Mouse (Mus musculus) hindbrain, embryonic 15.5 days (tissue): ENCODE results near the gene Tmem26. TPM values are rescaled to one million over a fixed set of nuclear protein-coding genes. Genes with fewer than 3 reads are reported as not detected.
"Not testable (repeated sequence)": the region's sequence is repeated elsewhere in the genome, so short reads cannot be mapped to it uniquely, and the experiment has no call there.

Source experiments
- ATAC-seq: fragments of 200-750 bp; cut with Nextera tagmentation; 2 replicates; pipeline ENCODE4 v1.8.0; 2017; ENCODE audit warnings: low read depth, moderate number of reproducible peaks, moderate TSS enrichment; ENCODE audit not compliant: low FRiP score
- H3K27ac ChIP-seq: fragments of 300-500 bp; sonication (generic); replicated peaks from 2 replicates; pipeline ENCODE4 v1.5.1; 2015; ENCODE audit warnings: mild to moderate bottlenecking, inconsistent platforms
- H3K27me3 ChIP-seq: fragments of 300-500 bp; sonication (generic); 2 replicates; pipeline ENCODE4 v1.6.1; 2015; ENCODE audit warnings: control low read depth, inconsistent platforms
- H3K36me3 ChIP-seq: fragments of 300-500 bp; sonication (generic); 2 replicates; pipeline ENCODE4 v1.6.1; 2015; ENCODE audit warnings: control low read depth, inconsistent platforms
- H3K4me1 ChIP-seq: fragments of 300-500 bp; sonication (generic); replicated peaks from 2 replicates; pipeline ENCODE4 v1.6.1; 2015; ENCODE audit warnings: control low read depth, inconsistent platforms
- H3K4me2 ChIP-seq: fragments of 300-500 bp; sonication (generic); 2 replicates; pipeline ENCODE4 v1.6.1; 2015; ENCODE audit warnings: moderate library complexity, mild to moderate bottlenecking, inconsistent platforms
- H3K4me3 ChIP-seq: fragments of 300-500 bp; sonication (generic); 2 replicates; pipeline ENCODE4 v1.5.1; 2015; ENCODE audit warnings: mild to moderate bottlenecking, inconsistent platforms
- H3K9ac ChIP-seq: fragments of 300-500 bp; sonication (generic); 2 replicates; pipeline ENCODE4 v1.6.1; 2015; ENCODE audit warnings: inconsistent platforms
- H3K9me3 ChIP-seq: fragments of 300-500 bp; sonication (generic); 2 replicates; pipeline ENCODE4 v1.6.1; 2016; ENCODE audit warnings: control low read depth, inconsistent platforms
- WGBS: fragments of 180-500 bp; shearing (Covaris S2); methylation state at CpG from one replicate; pipeline ENCODE4 v1.1.7; 2015; 5-methylcytosine and 5-hydroxymethylcytosine counted together
- polyA plus RNA-seq: library from polyadenylated mRNA; unstranded; fragments of >200 nt; fragmentation: Nextera tagmentation; extraction: Ambion mirVana; gene quantifications from 2 replicates; pipeline ENCODE4 v1.2.1, GENCODE M21; 2015

Tmem26 gene
- polyA plus RNA-seq, 1 experiment from 2014 or later: 7.4 TPM

GRCm38 (mm10) chr10:68715396-68715795 is 8.1 kb upstream of the Tmem26 start:
- no peak overlapping the region for H3K9ac ChIP-seq
- 87% methylated on average over 3 of the region's 3 CpGs for WGBS
- H3K4me3 ChIP-seq: no peak overlapping the region
- H3K36me3 ChIP-seq: no peaks in the 10 kb centered on the region
- no peak for ATAC-seq
- no peaks in the 10 kb centered on the region for H3K27me3 ChIP-seq
- H3K4me1 ChIP-seq: no peaks in the 10 kb centered on the region
- no peak overlapping the region for H3K4me2 ChIP-seq
- no peak overlapping the region for H3K27ac ChIP-seq
- H3K9me3 ChIP-seq: no peaks in the 10 kb centered on the region

DNA sequence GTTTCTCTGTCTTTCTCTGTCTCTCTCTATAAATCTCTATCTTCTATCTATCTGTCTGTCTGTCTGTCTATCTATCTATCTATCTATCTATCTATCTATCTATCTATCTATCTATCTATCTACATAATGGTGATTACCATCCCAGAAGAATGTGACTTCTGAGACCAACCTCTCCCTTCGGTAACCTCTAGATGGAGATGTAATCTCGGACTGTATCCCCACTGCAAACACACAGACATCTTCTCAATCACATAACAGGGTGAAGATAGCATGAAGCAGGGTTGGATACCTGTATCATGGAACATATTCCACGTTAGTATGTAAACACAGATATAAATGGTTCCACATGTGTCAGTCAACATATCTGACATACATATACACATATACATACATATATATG is 5.1 kb upstream of the Tmem26 start:
- Histone ChIP-seq H3K27me3 (peaks cover 3% of the 10 kb centered on the region; the same call in 1 of the 2 replicates), H3K4me1 (peaks cover 3% of the 10 kb centered on the region), H3K4me3 (no peak overlapping the region), H3K9me3 (no peaks in the 10 kb centered on the region), H3K27ac (no peak overlapping the region), H3K9ac (no peak overlapping the region), H3K36me3 (no peaks in the 10 kb centered on the region), H3K4me2 (no peak overlapping the region)
- 81% methylated on average over 3 of the region's 3 CpGs for WGBS
- no peak for ATAC-seq

GRCm38 (mm10) chr10:68720887-68721400 is 2.5 kb upstream of the Tmem26 start:
- WGBS: 66% methylated on average over 5 of the region's 5 CpGs
- Histone ChIP-seq H3K4me1 (peaks cover 19% of the 10 kb centered on the region), H3K4me3 (no peak overlapping the region), H3K27me3 (peaks cover 3% of the 10 kb centered on the region; the same call in 1 of the 2 replicates), H3K9me3 (no peaks in the 10 kb centered on the region), H3K4me2 (no peak overlapping the region), H3K9ac (no peak overlapping the region), H3K27ac (no peak overlapping the region), H3K36me3 (no peaks in the 10 kb centered on the region)
- ATAC-seq: no peak

DNA sequence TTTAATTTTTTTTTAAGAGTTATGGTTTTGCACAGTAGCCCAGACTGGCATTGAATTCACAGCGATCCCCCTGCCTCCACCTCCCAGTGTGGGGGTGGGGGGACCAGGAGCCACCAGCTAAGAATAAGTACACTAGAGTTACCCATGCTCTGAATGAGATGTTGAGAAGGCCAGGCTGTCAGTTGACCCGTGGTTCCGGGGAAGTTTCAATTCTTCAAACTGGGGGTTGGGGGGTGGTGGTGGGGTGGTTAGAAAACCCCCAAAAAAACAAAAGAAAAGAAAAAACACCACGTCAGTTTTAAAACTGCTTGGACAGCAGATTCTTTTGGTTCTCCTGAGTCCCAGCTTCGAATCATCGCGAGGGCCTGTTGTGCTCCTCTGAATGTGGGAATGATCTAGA is 431 bp upstream of the Tmem26 start:
- Histone ChIP-seq H3K9me3 (no peaks in the 10 kb centered on the region), H3K9ac (no peak overlapping the region), H3K4me1 (peaks cover 19% of the 10 kb centered on the region), H3K27me3 (peaks cover 3% of the 10 kb centered on the region; the same call in 1 of the 2 replicates), H3K4me2 (peak overlapping the region; percentile 88), H3K36me3 (no peaks in the 10 kb centered on the region), H3K4me3 (no peak overlapping the region), H3K27ac (no peak overlapping the region)
- no peak for ATAC-seq
- WGBS: 38% methylated on average over 7 of the region's 7 CpGs

GRCm38 (mm10) chr10:68724361-68724720 is 895 bp downstream of the Tmem26 start:
- H3K4me3 ChIP-seq: peak overlapping the region; percentile 47
- no peaks in the 10 kb centered on the region for H3K9me3 ChIP-seq
- H3K9ac ChIP-seq: peak overlapping the region; percentile 43
- no peak overlapping the region for H3K27ac ChIP-seq
- WGBS: under 1% methylated on average over 11 of the region's 11 CpGs
- H3K36me3 ChIP-seq: no peaks in the 10 kb centered on the region
- ATAC-seq: 0 out of 2 replicates have a peak, but pooled peaks have one; percentile 48
- H3K4me1 ChIP-seq: peaks cover 19% of the 10 kb centered on the region
- peak overlapping the region; percentile 88 for H3K4me2 ChIP-seq
- H3K27me3 ChIP-seq: peaks cover 3% of the 10 kb centered on the region; the same call in 1 of the 2 replicates

DNA sequence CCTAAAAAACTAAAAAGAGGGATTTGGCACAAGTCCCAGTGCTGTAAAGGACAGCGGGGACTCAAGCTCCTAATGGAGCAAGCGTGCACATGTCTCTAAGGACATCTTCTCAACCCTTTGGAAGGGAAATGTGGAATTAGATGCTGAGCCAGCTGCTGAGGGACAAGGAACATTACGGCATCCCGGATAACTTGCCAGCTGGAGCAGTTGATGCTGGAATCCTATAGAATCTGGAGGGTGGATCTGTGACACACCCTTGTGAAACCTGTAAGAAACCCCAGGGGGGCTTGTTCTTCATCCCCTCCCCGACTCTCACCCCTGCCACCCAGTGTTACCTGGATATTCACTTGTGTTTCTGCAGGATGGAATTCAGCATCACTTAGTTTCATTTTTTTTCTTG is 4.0 kb downstream of the Tmem26 start:
- no peaks in the 10 kb centered on the region for H3K9me3 ChIP-seq
- no peak overlapping the region for H3K4me3 ChIP-seq
- no peak overlapping the region for H3K4me2 ChIP-seq
- H3K36me3 ChIP-seq: no peaks in the 10 kb centered on the region
- ATAC-seq: no peak
- H3K27me3 ChIP-seq: peaks cover 3% of the 10 kb centered on the region; the same call in 1 of the 2 replicates
- H3K27ac ChIP-seq: no peak overlapping the region
- 73% methylated on average over 5 of the region's 5 CpGs for WGBS
- no peak overlapping the region for H3K9ac ChIP-seq
- H3K4me1 ChIP-seq: peaks cover 19% of the 10 kb centered on the region

DNA sequence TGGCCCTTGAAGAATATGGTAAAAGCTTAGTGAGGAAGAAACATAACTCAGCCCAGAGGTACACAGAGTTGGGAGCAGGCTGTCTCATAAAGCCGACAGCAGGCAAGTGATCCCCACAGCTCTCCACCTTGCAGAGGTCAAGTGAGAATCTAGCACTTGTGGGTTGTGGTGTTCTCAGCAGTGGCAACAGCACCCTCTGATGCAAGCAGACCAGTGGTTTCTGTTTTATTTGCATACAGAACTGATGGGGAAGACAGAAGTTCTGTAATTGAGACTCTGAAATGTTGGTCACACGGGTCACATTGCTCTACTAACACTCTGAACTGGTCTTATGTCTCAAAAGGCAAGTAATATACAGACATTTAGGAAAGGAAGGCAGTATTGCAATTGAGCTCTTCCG is 12.2 kb downstream of the Tmem26 start:
- H3K4me1 ChIP-seq: no peaks in the 10 kb centered on the region
- ATAC-seq: no peak
- H3K36me3 ChIP-seq: no peaks in the 10 kb centered on the region
- WGBS: 86% methylated on average over 3 of the region's 3 CpGs
- no peaks in the 10 kb centered on the region for H3K27me3 ChIP-seq
- no peak overlapping the region for H3K4me3 ChIP-seq
- H3K9ac ChIP-seq: no peak overlapping the region
- no peaks in the 10 kb centered on the region for H3K9me3 ChIP-seq
- H3K4me2 ChIP-seq: no peak overlapping the region
- H3K27ac ChIP-seq: no peak overlapping the region

GRCm38 (mm10) chr10:68737391-68737790 is 13.9 kb downstream of the Tmem26 start:
- no peaks in the 10 kb centered on the region for H3K4me1 ChIP-seq
- no peaks in the 10 kb centered on the region for H3K9me3 ChIP-seq
- WGBS: 83% methylated on average over 7 of the region's 7 CpGs
- no peak for ATAC-seq
- H3K4me2 ChIP-seq: no peak overlapping the region
- H3K27ac ChIP-seq: no peak overlapping the region
- H3K4me3 ChIP-seq: no peak overlapping the region
- no peak overlapping the region for H3K9ac ChIP-seq
- H3K27me3 ChIP-seq: no peaks in the 10 kb centered on the region
- no peaks in the 10 kb centered on the region for H3K36me3 ChIP-seq

GRCm38 (mm10) chr10:68738981-68739380 is 15.5 kb downstream of the Tmem26 start:
- not testable (repeated sequence) for H3K9me3 ChIP-seq, ATAC-seq, H3K9ac ChIP-seq, H3K4me3 ChIP-seq, H3K36me3 ChIP-seq, H3K27ac ChIP-seq, H3K27me3 ChIP-seq, H3K4me2 ChIP-seq, H3K4me1 ChIP-seq
- 100% methylated on average over 1 of the region's 1 CpGs for WGBS

- H3K4me3 ChIP-seq: no peak overlapping the region
- H3K4me1 ChIP-seq: no peaks in the 10 kb centered on the region
- H3K27ac ChIP-seq: no peak overlapping the region
- 63% methylated on average over 2 of the region's 2 CpGs for WGBS
- no peak overlapping the region for H3K9ac ChIP-seq
- no peak overlapping the region for H3K4me2 ChIP-seq
- H3K27me3 ChIP-seq: no peaks in the 10 kb centered on the region
- no peaks in the 10 kb centered on the region for H3K9me3 ChIP-seq
- no peaks in the 10 kb centered on the region for H3K36me3 ChIP-seq
- no peak for ATAC-seq
Measured at GRCm38 (mm10) chr10:68740251-68740650, 16.8 kb downstream of the Tmem26 start.

GRCm38 (mm10) chr10:68750921-68751320 is 27.5 kb downstream of the Tmem26 start:
- no peak for ATAC-seq
- Histone ChIP-seq H3K27ac (no peak overlapping the region), H3K4me2 (no peak overlapping the region), H3K36me3 (no peaks in the 10 kb centered on the region), H3K4me3 (no peak overlapping the region), H3K27me3 (no peaks in the 10 kb centered on the region), H3K9me3 (no peaks in the 10 kb centered on the region), H3K9ac (no peak overlapping the region), H3K4me1 (no peaks in the 10 kb centered on the region)
- 77% methylated on average over 7 of the region's 7 CpGs for WGBS

GRCm38 (mm10) chr10:68759238-68759637 is 35.8 kb downstream of the Tmem26 start:
- Histone ChIP-seq H3K9ac (no peak overlapping the region), H3K36me3 (no peaks in the 10 kb centered on the region), H3K4me3 (no peak overlapping the region), H3K9me3 (no peaks in the 10 kb centered on the region), H3K4me1 (no peaks in the 10 kb centered on the region), H3K27me3 (no peaks in the 10 kb centered on the region), H3K4me2 (no peak overlapping the region), H3K27ac (no peak overlapping the region)
- ATAC-seq: no peak
- WGBS: 54% methylated on average over 5 of the region's 5 CpGs

- Histone ChIP-seq H3K9me3 (no peaks in the 10 kb centered on the region), H3K36me3 (no peaks in the 10 kb centered on the region), H3K9ac (no peak overlapping the region), H3K4me3 (no peak overlapping the region), H3K27ac (no peak overlapping the region), H3K4me2 (no peak overlapping the region), H3K4me1 (no peaks in the 10 kb centered on the region), H3K27me3 (no peaks in the 10 kb centered on the region)
- no peak for ATAC-seq
- WGBS: 40% methylated on average over 7 of the region's 7 CpGs
Measured at GRCm38 (mm10) chr10:68759789-68760188, 36.3 kb downstream of the Tmem26 start.
